Mouse (Mus musculus): ENCODE data around the gene Ldha. TPM values are rescaled to one million over a fixed set of nuclear protein-coding genes. Genes with fewer than 3 reads are reported as not detected.
"Not testable (repeated sequence)": the region's sequence is repeated elsewhere in the genome, so short reads cannot be mapped to it uniquely, and the experiment has no call there.

Ldha gene
- total and polyA plus RNA-seq, 3 experiments = 613 to 2,637 (median 1,212) TPM

GRCm38 (mm10) chr7:46814012-46814411, 27.3 kb upstream of the Ldha start:
- no peak for DNase-seq (ENCODE audit: low read depth, low spot score)
- Histone ChIP-seq H3K9me3 (replicated peaks; ENCODE audit: insufficient read depth, low read length) (no peaks in the 10 kb centered on the region), H3K79me2 (ENCODE audit: control insufficient read depth, insufficient read depth, low read length, poor library complexity) (no peaks in the 10 kb centered on the region), H3K9ac (ENCODE audit: control insufficient read depth, low read depth, low read length, poor library complexity, severe bottlenecking) (no peak overlapping the region), H3K36me3 (ENCODE audit: control insufficient read depth in 1 of 2, insufficient read depth in 2 of 2, low read length in 2 of 2) (peaks cover 0 to 51% of the 10 kb centered on the region in 2 experiments; a peak in 2 of 4 replicates), H3K27ac (ENCODE audit: control insufficient read depth, low read depth, low read length) (no peak overlapping the region), H3K4me1 (ENCODE audit: control insufficient read depth in 1 of 2, insufficient read depth in 2 of 2, low read length in 2 of 2) (no peaks in the 10 kb centered on the region), H3K4me3 (ENCODE audit: control insufficient read depth in 1 of 2, insufficient read depth in 1 of 2, low read depth in 2 of 2, low read length in 2 of 2) (no peak overlapping the region), H3K27me3 (ENCODE audit: control insufficient read depth in 1 of 2, insufficient read depth in 2 of 2, low read length in 2 of 2) (no peaks in the 10 kb centered on the region)
- TF ChIP-seq NRF1 (IDR thresholded peaks at IDR 0.05; ENCODE audit: insufficient read depth, low read depth, low read length, poor library complexity, severe bottlenecking) = no peak
- TF ChIP-seq ZC3H11A (IDR thresholded peaks at IDR 0.05; ENCODE audit: low read depth, low read length) = no peak
- no peak for TF ChIP-seq RCOR1 (IDR thresholded peaks at IDR 0.05; ENCODE audit: low read depth, low read length)
- no peak for TF ChIP-seq ZKSCAN1 (IDR thresholded peaks at IDR 0.05; ENCODE audit: low read depth, low read length)
- TF ChIP-seq USF2 (IDR thresholded peaks at IDR 0.05; ENCODE audit: borderline replicate concordance in 1 of 2, insufficient read depth in 1 of 2, low read depth in 1 of 2, low read length in 2 of 2) = no peak
- no peak for TF ChIP-seq NELFE (IDR thresholded peaks at IDR 0.05; ENCODE audit: low read depth, low read length)
- no peak for TF ChIP-seq GATA1 (IDR thresholded peaks at IDR 0.05; ENCODE audit: low read depth, low read length)
- TF ChIP-seq SIN3A (IDR thresholded peaks at IDR 0.05; ENCODE audit: low read length) = no peak

GRCm38 (mm10) chr7:46820876-46821632, 20.2 kb upstream of the Ldha start:
- not testable (repeated sequence) for H3K79me2 ChIP-seq (ENCODE audit: control insufficient read depth, insufficient read depth, low read length, poor library complexity); H3K9me3 ChIP-seq (replicated peaks; ENCODE audit: insufficient read depth, low read length); DNase-seq (ENCODE audit: low read depth, low spot score); H3K27ac ChIP-seq (ENCODE audit: control insufficient read depth, low read depth, low read length); H3K27me3 ChIP-seq (ENCODE audit: control insufficient read depth in 1 of 2, insufficient read depth in 2 of 2, low read length in 2 of 2); H3K9ac ChIP-seq (ENCODE audit: control insufficient read depth, low read depth, low read length, poor library complexity, severe bottlenecking); H3K4me3 ChIP-seq (ENCODE audit: control insufficient read depth in 1 of 2, insufficient read depth in 1 of 2, low read depth in 2 of 2, low read length in 2 of 2); H3K4me1 ChIP-seq (ENCODE audit: control insufficient read depth in 1 of 2, insufficient read depth in 2 of 2, low read length in 2 of 2)
- peaks cover 0 to 37% of the 10 kb centered on the region in 2 experiments; a peak in 2 of 4 replicates for H3K36me3 ChIP-seq (ENCODE audit: control insufficient read depth in 1 of 2, insufficient read depth in 2 of 2, low read length in 2 of 2)

- Histone ChIP-seq H3K9ac (ENCODE audit: control insufficient read depth, low read depth, low read length, poor library complexity, severe bottlenecking) (no peak overlapping the region), H3K4me3 (ENCODE audit: control insufficient read depth in 1 of 2, insufficient read depth in 1 of 2, low read depth in 2 of 2, low read length in 2 of 2) (no peak overlapping the region), H3K36me3 (ENCODE audit: control insufficient read depth in 1 of 2, insufficient read depth in 2 of 2, low read length in 2 of 2) (peaks cover 8 to 10% of the 10 kb centered on the region in 2 experiments), H3K27ac (ENCODE audit: control insufficient read depth, low read depth, low read length) (no peak overlapping the region), H3K9me3 (replicated peaks; ENCODE audit: insufficient read depth, low read length) (no peaks in the 10 kb centered on the region), H3K79me2 (ENCODE audit: control insufficient read depth, insufficient read depth, low read length, poor library complexity) (no peaks in the 10 kb centered on the region), H3K27me3 (ENCODE audit: control insufficient read depth in 1 of 2, insufficient read depth in 2 of 2, low read length in 2 of 2) (no peaks in the 10 kb centered on the region), H3K4me1 (ENCODE audit: control insufficient read depth in 1 of 2, insufficient read depth in 2 of 2, low read length in 2 of 2) (peaks cover 8 to 21% of the 10 kb centered on the region in 2 experiments)
- DNase-seq (ENCODE audit: low read depth, low spot score) = no peak
- TF ChIP-seq SMC3 (IDR thresholded peaks at IDR 0.05; ENCODE audit: low read depth, low read length) = no peak
- TF ChIP-seq GATA1 (IDR thresholded peaks at IDR 0.05; ENCODE audit: low read depth, low read length) = no peak
- TF ChIP-seq CHD2 (IDR thresholded peaks at IDR 0.05; ENCODE audit: low read length) = no peak
- TF ChIP-seq POLR2AphosphoS2 (IDR thresholded peaks at IDR 0.05; ENCODE audit: low read length) = no peak
- TF ChIP-seq BHLHE40 (IDR thresholded peaks at IDR 0.05; ENCODE audit: borderline replicate concordance, low read depth, low read length) = no peak
- no peak for TF ChIP-seq ZKSCAN1 (IDR thresholded peaks at IDR 0.05; ENCODE audit: low read depth, low read length)
- TF ChIP-seq MAX (IDR thresholded peaks at IDR 0.05; ENCODE audit: low read length) = no peak
Observed at GRCm38 (mm10) chr7:46827046-46827802, 14.1 kb upstream of the Ldha start.

Data from MEL (cell line).